26 mouse cellular contexts compared by ENCODE assay signal in genomic region chr5:14173355-14174183, GRCm38 (mm10).
DNase-seq lines count a peak whose midpoint lies in the region; ATAC-seq and TF ChIP-seq lines count a peak whose summit lies in the region.
"Had no signal": no experiment of that assay in that cellular context is flagged by ENCODE, and none has a peak within 500 bp of the region (broad histone marks: within the 10 kb centered on the region; RNA-seq: fewer than 3 reads in every experiment).

No protein-coding gene starts in this region.

- H3K27me3 ChIP-seq in forebrain, embryonic 14.5 days (replicated peaks; ENCODE audit: control insufficient read depth, insufficient read depth, low read length), result no peaks in the 10 kb centered on the region
- H3K27me3 ChIP-seq in forebrain, embryonic 12.5 days, result no peaks in the 10 kb centered on the region
- no peaks in the 10 kb centered on the region for H3K27me3 ChIP-seq in hindbrain, embryonic 15.5 days
- no peaks in the 10 kb centered on the region for H3K27me3 ChIP-seq in hindbrain, embryonic 12.5 days
- no peaks in the 10 kb centered on the region for H3K27me3 ChIP-seq in neural tube, embryonic 14.5 days (ENCODE audit: control insufficient read depth, insufficient read depth, low read length)
- H3K27me3 ChIP-seq in midbrain, postnatal 0 days (ENCODE audit: insufficient read depth, low read length), result no peaks in the 10 kb centered on the region
- H3K27me3 ChIP-seq: embryonic facial prominence, embryonic 15.5 days; heart, embryonic 13.5 days; intestine, embryonic 15.5 days; liver, embryonic 12.5 days had no signal

- no peak overlapping the region for H3K9ac ChIP-seq in forebrain, embryonic 14.5 days (ENCODE audit: low read length)
- no peak overlapping the region for H3K9ac ChIP-seq in forebrain, embryonic 12.5 days
- H3K9ac ChIP-seq in hindbrain, embryonic 15.5 days, result no peak overlapping the region
- no peak overlapping the region for H3K9ac ChIP-seq in hindbrain, embryonic 12.5 days
- no peak overlapping the region for H3K9ac ChIP-seq in neural tube, embryonic 14.5 days (replicated peaks; ENCODE audit: low read depth, low read length)
- H3K9ac ChIP-seq in midbrain, postnatal 0 days (replicated peaks; ENCODE audit: low read length, poor library complexity, severe bottlenecking), result no peak overlapping the region
- H3K9ac ChIP-seq: embryonic facial prominence, embryonic 15.5 days; heart, embryonic 13.5 days; intestine, embryonic 15.5 days; liver, embryonic 12.5 days; liver, postnatal 0 days had no signal

- no peak overlapping the region for H3K4me3 ChIP-seq in forebrain, embryonic 14.5 days (ENCODE audit: low read depth, low read length)
- no peak overlapping the region for H3K4me3 ChIP-seq in forebrain, embryonic 12.5 days (replicated peaks)
- no peak overlapping the region for H3K4me3 ChIP-seq in hindbrain, embryonic 15.5 days
- no peak overlapping the region for H3K4me3 ChIP-seq in hindbrain, embryonic 12.5 days
- no peak overlapping the region for H3K4me3 ChIP-seq in neural tube, embryonic 14.5 days (ENCODE audit: low read depth, low read length)
- H3K4me3 ChIP-seq in midbrain, postnatal 0 days (ENCODE audit: low read depth, low read length), result no peak overlapping the region
- H3K4me3 ChIP-seq: embryonic facial prominence, embryonic 15.5 days; gastrocnemius, adult 2 months; heart, embryonic 13.5 days; intestine, embryonic 15.5 days; liver, embryonic 12.5 days had no signal

- H3K36me3 ChIP-seq in forebrain, embryonic 14.5 days (ENCODE audit: control insufficient read depth, insufficient read depth, low read length), result no peaks in the 10 kb centered on the region
- no peaks in the 10 kb centered on the region for H3K36me3 ChIP-seq in forebrain, embryonic 12.5 days (replicated peaks)
- no peaks in the 10 kb centered on the region for H3K36me3 ChIP-seq in hindbrain, embryonic 15.5 days
- H3K36me3 ChIP-seq in hindbrain, embryonic 12.5 days, result no peaks in the 10 kb centered on the region
- H3K36me3 ChIP-seq in neural tube, embryonic 14.5 days (ENCODE audit: control insufficient read depth, insufficient read depth, low read length), result no peaks in the 10 kb centered on the region
- H3K36me3 ChIP-seq in midbrain, postnatal 0 days (ENCODE audit: insufficient read depth, low read length), result no peaks in the 10 kb centered on the region
- H3K36me3 ChIP-seq: embryonic facial prominence, embryonic 15.5 days; heart, embryonic 13.5 days; intestine, embryonic 15.5 days; liver, embryonic 12.5 days had no signal

- TF ChIP-seq CTCF in midbrain, postnatal 0 days (IDR thresholded peaks at IDR 0.05), result no peak

- peak; percentile 69 for DNase-seq in forebrain, embryonic 14.5 days (ENCODE audit: low spot score)
- no peak for DNase-seq in neural tube, embryonic 10.5 days (ENCODE audit: extremely low spot score, low spot score)
- peak; percentile 30 for DNase-seq in midbrain, postnatal 0 days (ENCODE audit: low spot score)
- DNase-seq in left cerebral cortex, postnatal 10 days (ENCODE audit: extremely low spot score in 1 of 2, low spot score in 2 of 2), result no peak
- DNase-seq: adrenal gland, postnatal 14 days; cerebellum, adult 11-12 months; cerebellum, adult 9-11 months; embryo, embryonic 11 days; gastrocnemius, adult 2 months; gastrocnemius, postnatal 36 days; heart, postnatal 10 days; kidney, adult 2 months; kidney, postnatal 36 days; left cerebral cortex, postnatal 4 days; liver, postnatal 0 days; lung, postnatal 36 days; right cerebral cortex, adult 18-20 months; thymus, postnatal 4 days had no signal

- 49% methylated on average over 10 of the region's 10 CpGs for WGBS in forebrain, embryonic 14.5 days
- WGBS in forebrain, embryonic 12.5 days, result 81% methylated on average over 10 of the region's 10 CpGs
- 81% methylated on average over 10 of the region's 10 CpGs for WGBS in hindbrain, embryonic 15.5 days
- 84% methylated on average over 10 of the region's 10 CpGs for WGBS in hindbrain, embryonic 12.5 days
- whole genome bisulfite sequencing in neural tube, embryonic 14.5 days, result 80% methylated on average over 10 of the region's 10 CpGs
- 75% methylated on average over 10 of the region's 10 CpGs for WGBS in midbrain, postnatal 0 days

- H3K4me1 ChIP-seq in forebrain, embryonic 14.5 days (ENCODE audit: control insufficient read depth, insufficient read depth, low read length), result no peaks in the 10 kb centered on the region
- no peaks in the 10 kb centered on the region for H3K4me1 ChIP-seq in forebrain, embryonic 12.5 days
- H3K4me1 ChIP-seq in hindbrain, embryonic 15.5 days (replicated peaks), result no peaks in the 10 kb centered on the region
- H3K4me1 ChIP-seq in hindbrain, embryonic 12.5 days, result no peaks in the 10 kb centered on the region
- H3K4me1 ChIP-seq in neural tube, embryonic 14.5 days (ENCODE audit: control insufficient read depth, insufficient read depth, low read length), result no peaks in the 10 kb centered on the region
- H3K4me1 ChIP-seq in midbrain, postnatal 0 days (ENCODE audit: insufficient read depth, low read length), result no peaks in the 10 kb centered on the region
- H3K4me1 ChIP-seq: embryonic facial prominence, embryonic 15.5 days; heart, embryonic 13.5 days; intestine, embryonic 15.5 days; liver, embryonic 12.5 days had no signal

- intact Hi-C loops in left cerebral cortex, postnatal 10 days (cut with DNase I), result no loop called here

- H3K27ac ChIP-seq in forebrain, embryonic 14.5 days (ENCODE audit: low read depth, low read length), result no peak overlapping the region
- no peak overlapping the region for H3K27ac ChIP-seq in forebrain, embryonic 12.5 days
- no peak overlapping the region for H3K27ac ChIP-seq in hindbrain, embryonic 15.5 days (replicated peaks)
- no peak overlapping the region for H3K27ac ChIP-seq in hindbrain, embryonic 12.5 days
- no peak overlapping the region for H3K27ac ChIP-seq in neural tube, embryonic 14.5 days (ENCODE audit: low read depth, low read length)
- H3K27ac ChIP-seq in midbrain, postnatal 0 days (ENCODE audit: low read depth, low read length), result no peak overlapping the region
- H3K27ac ChIP-seq: embryonic facial prominence, embryonic 15.5 days; gastrocnemius, adult 2 months; heart, embryonic 13.5 days; intestine, embryonic 15.5 days; liver, embryonic 12.5 days had no signal

- H3K4me2 ChIP-seq in forebrain, embryonic 14.5 days (ENCODE audit: low read length), result no peak overlapping the region
- no peak overlapping the region for H3K4me2 ChIP-seq in forebrain, embryonic 12.5 days
- no peak overlapping the region for H3K4me2 ChIP-seq in hindbrain, embryonic 15.5 days
- no peak overlapping the region for H3K4me2 ChIP-seq in hindbrain, embryonic 12.5 days (replicated peaks)
- no peak overlapping the region for H3K4me2 ChIP-seq in neural tube, embryonic 14.5 days (ENCODE audit: low read depth, low read length)
- no peak overlapping the region for H3K4me2 ChIP-seq in midbrain, postnatal 0 days (ENCODE audit: low read depth, low read length, poor library complexity, severe bottlenecking)
- H3K4me2 ChIP-seq: embryonic facial prominence, embryonic 15.5 days; heart, embryonic 13.5 days; intestine, embryonic 15.5 days; liver, embryonic 12.5 days had no signal

- no peaks in the 10 kb centered on the region for H3K9me3 ChIP-seq in forebrain, embryonic 14.5 days (replicated peaks; ENCODE audit: control insufficient read depth, low read length)
- no peaks in the 10 kb centered on the region for H3K9me3 ChIP-seq in forebrain, embryonic 12.5 days
- no peaks in the 10 kb centered on the region for H3K9me3 ChIP-seq in hindbrain, embryonic 15.5 days
- H3K9me3 ChIP-seq in hindbrain, embryonic 12.5 days (replicated peaks), result no peaks in the 10 kb centered on the region
- no peaks in the 10 kb centered on the region for H3K9me3 ChIP-seq in neural tube, embryonic 14.5 days (ENCODE audit: control insufficient read depth, low read length)
- H3K9me3 ChIP-seq in midbrain, postnatal 0 days (ENCODE audit: low read length), result no peaks in the 10 kb centered on the region
- H3K9me3 ChIP-seq: embryonic facial prominence, embryonic 15.5 days; heart, embryonic 13.5 days; intestine, embryonic 15.5 days; liver, embryonic 12.5 days had no signal

- peak; percentile 89 for ATAC-seq in forebrain, embryonic 14.5 days
- ATAC-seq in forebrain, embryonic 12.5 days (ENCODE audit: low FRiP score), result no peak
- peak; percentile 54; the same call in 1 of the 2 replicates for ATAC-seq in hindbrain, embryonic 15.5 days (ENCODE audit: low FRiP score, low read depth)
- ATAC-seq in hindbrain, embryonic 12.5 days (ENCODE audit: low FRiP score), result no peak
- 0 out of 2 replicates have a peak, but pooled peaks have one; percentile 38 for ATAC-seq in neural tube, embryonic 14.5 days (ENCODE audit: low read depth)
- no peak for ATAC-seq in midbrain, postnatal 0 days (ENCODE audit: low FRiP score)
- ATAC-seq: intestine, embryonic 15.5 days; liver, embryonic 12.5 days; liver, postnatal 0 days had no signal

Comparison
In these comparisons a context has a peak if more than half of its experiments do, and no peak if none do; other contexts are left out.
1. ATAC-seq: peak in forebrain, embryonic 14.5 days (single experiment), hindbrain, embryonic 15.5 days (single experiment) and neural tube, embryonic 14.5 days (single experiment); none in forebrain, embryonic 12.5 days (single experiment), hindbrain, embryonic 12.5 days (single experiment) and midbrain, postnatal 0 days (single experiment).
2. DNase-seq: peak in forebrain, embryonic 14.5 days (single experiment) and midbrain, postnatal 0 days (single experiment); none in neural tube, embryonic 10.5 days (single experiment) and left cerebral cortex, postnatal 10 days (0 of 2).